Mouse (Mus musculus): ENCODE measurements around the gene Cuedc1.
"Not testable (repeated sequence)": the region's sequence is repeated elsewhere in the genome, so short reads cannot be mapped to it uniquely, and the experiment has no call there.

Cuedc1 gene

GRCm38 (mm10) chr11:88168611-88169010 is 70.8 kb downstream of the Cuedc1 start:
- no peak for DNase-seq (ENCODE audit: low read depth, low spot score)

GRCm38 (mm10) chr11:88169531-88170040 is 71.7 kb downstream of the Cuedc1 start:
- no peak for DNase-seq (ENCODE audit: low read depth, low spot score)

- no peak for DNase-seq (ENCODE audit: low read depth, low spot score)
These were observed 72.7 kb downstream of the Cuedc1 start for GRCm38 (mm10) chr11:88170606-88171005.

GRCm38 (mm10) chr11:88171876-88172442 is 74.1 kb downstream of the Cuedc1 start:
- DNase-seq (ENCODE audit: low read depth, low spot score), result no peak

GRCm38 (mm10) chr11:88172601-88173325 is 74.9 kb downstream of the Cuedc1 start:
- DNase-seq (ENCODE audit: low read depth, low spot score), result no peak

- DNase-seq (ENCODE audit: low read depth, low spot score), result no peak
These were observed 75.6 kb downstream of the Cuedc1 start for GRCm38 (mm10) chr11:88173386-88174025.

GRCm38 (mm10) chr11:88180467-88180958 is 82.7 kb downstream of the Cuedc1 start:
- no peak for DNase-seq (ENCODE audit: low read depth, low spot score)

GRCm38 (mm10) chr11:88180959-88181619 is 83.2 kb downstream of the Cuedc1 start:
- no peak for DNase-seq (ENCODE audit: low read depth, low spot score)

- DNase-seq (ENCODE audit: low read depth, low spot score), result no peak
These were observed 86.8 kb downstream of the Cuedc1 start for GRCm38 (mm10) chr11:88184632-88185180.

- peak; percentile 75 for DNase-seq (ENCODE audit: low read depth, low spot score)
These were observed 88.5 kb downstream of the Cuedc1 start for GRCm38 (mm10) chr11:88186078-88186946.

GRCm38 (mm10) chr11:88186947-88187243 is 89.0 kb downstream of the Cuedc1 start:
- DNase-seq (ENCODE audit: low read depth, low spot score), result no peak

- DNase-seq (ENCODE audit: low read depth, low spot score), result peak; percentile 71
These were observed 89.7 kb downstream of the Cuedc1 start for GRCm38 (mm10) chr11:88187417-88188133.

GRCm38 (mm10) chr11:88188216-88188615 is 90.4 kb downstream of the Cuedc1 start:
- no peak for DNase-seq (ENCODE audit: low read depth, low spot score)

- no peak for DNase-seq (ENCODE audit: low read depth, low spot score)
These were observed 90.8 kb downstream of the Cuedc1 start for GRCm38 (mm10) chr11:88188635-88189034.

GRCm38 (mm10) chr11:88192595-88192994 is 94.7 kb downstream of the Cuedc1 start:
- DNase-seq (ENCODE audit: low read depth, low spot score), result no peak

- DNase-seq (ENCODE audit: low read depth, low spot score), result no peak
These were observed 95.4 kb downstream of the Cuedc1 start for GRCm38 (mm10) chr11:88193098-88193823.

- DNase-seq (ENCODE audit: low read depth, low spot score), result no peak
These were observed 96.2 kb downstream of the Cuedc1 start for GRCm38 (mm10) chr11:88193824-88194696.

- not testable (repeated sequence) for DNase-seq (ENCODE audit: low read depth, low spot score)
These were observed 97.8 kb downstream of the Cuedc1 start for GRCm38 (mm10) chr11:88195699-88196098.
